Mouse (Mus musculus): ENCODE measurements around the gene Slc10a1.
"Not testable (repeated sequence)": the region's sequence is repeated elsewhere in the genome, so short reads cannot be mapped to it uniquely, and the experiment has no call there.

The Slc10a1 gene

DNA sequence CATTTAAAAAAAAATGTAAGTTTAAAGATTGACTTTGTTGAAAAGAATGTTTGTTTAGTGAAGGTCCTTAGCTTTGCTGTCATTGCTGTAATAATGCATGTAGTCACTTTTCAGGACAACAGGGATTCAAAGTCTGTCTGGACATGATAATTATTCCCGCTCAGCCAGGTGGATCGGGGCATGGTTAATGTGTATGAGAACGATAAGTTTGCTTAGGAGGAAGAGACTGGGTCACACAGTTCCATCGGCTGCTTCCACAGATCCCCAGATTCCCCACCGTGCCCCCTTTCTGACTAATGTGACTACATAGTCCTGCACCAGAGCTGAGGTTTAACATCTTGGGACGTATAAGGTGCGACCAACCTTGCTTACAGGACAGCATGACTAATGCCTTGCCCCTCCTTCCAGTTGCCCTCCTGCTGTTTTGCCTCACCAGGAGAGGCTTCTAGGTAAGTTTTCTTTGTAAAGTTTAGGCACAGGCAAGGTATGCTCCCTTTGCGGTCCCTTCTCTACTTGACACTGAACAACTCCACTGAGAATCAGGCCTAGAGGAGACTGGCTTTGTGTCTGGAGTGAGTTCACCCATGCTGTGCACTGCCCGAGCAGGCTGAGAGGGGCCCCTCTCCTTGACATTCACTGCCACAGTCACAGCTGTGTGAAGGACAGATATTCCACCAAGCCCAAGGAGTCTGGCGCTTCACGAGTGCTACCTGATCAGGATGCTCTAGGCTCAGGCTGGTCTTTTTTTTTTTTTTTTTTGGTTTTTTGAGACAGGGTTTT lies 2.3 kb downstream of the Slc10a1 start:
- no peak for DNase-seq (ENCODE audit: low read depth, low spot score)

- no peak for DNase-seq (ENCODE audit: low read depth, low spot score)
Observed at GRCm38 (mm10) chr12:80962566-80962965, 5.9 kb downstream of the Slc10a1 start.

DNA sequence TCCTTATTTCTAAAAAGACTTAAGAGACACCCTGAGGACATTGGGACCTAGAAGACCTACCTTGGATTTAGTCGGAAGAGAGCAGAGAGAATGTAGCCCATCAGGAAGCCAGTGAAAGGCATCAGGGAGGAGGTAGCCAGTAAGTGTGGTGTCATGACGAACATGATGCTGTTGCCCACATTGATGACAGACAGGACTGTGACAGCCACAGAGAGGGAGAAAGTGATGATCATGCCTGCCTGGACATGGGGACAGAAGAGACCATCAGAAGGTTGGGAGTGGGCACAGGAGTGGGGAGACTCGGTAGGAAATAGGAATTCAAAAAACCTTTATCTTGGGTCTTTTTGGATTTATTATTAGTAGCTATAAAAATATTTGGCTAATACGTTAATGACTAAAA lies 10.5 kb downstream of the Slc10a1 start:
- no peak for DNase-seq (ENCODE audit: low read depth, low spot score)

DNA sequence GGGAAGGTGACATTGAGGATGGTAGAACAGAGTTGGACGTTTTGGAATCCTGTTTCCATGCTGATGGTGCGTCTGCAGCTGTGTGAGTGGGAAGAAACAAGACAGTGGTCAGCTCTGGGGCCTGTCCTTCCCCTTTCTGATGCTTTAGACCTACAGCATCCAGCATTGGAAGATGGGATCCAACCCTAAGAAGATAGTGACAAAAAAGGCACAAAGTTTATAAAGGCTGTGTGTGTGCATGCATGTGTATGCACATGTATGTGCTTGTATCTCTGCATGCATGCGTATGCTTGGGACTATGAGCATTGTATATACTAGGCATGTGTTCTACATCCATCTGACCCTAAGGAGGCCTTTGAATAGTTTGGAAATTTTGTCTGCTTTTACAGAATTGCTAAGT lies 12.5 kb downstream of the Slc10a1 start:
- DNase-seq (ENCODE audit: low read depth, low spot score): no peak

DNA sequence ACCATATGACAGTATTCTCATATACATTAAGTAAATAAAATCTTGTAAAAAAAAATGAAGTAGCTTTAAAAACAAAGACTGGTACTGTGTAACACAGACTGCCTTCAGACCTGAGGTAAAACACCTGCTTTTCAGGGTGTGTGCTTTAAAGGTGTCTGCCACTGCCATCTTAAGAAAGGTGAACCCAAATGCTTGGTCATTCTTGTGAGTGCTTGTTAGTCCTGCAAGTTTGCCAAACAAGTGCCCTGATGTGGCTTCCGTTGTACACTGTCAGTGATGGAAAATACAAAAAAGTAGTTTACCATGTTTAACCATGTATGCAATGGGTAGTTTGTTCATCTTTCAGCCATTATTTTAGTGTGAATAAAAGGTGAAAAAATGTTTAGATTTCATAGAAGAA lies 16.0 kb downstream of the Slc10a1 start:
- no peak for DNase-seq (ENCODE audit: low read depth, low spot score)

- DNase-seq (ENCODE audit: low read depth, low spot score): no peak
Observed at GRCm38 (mm10) chr12:80951640-80952219, 16.8 kb downstream of the Slc10a1 start.

DNA sequence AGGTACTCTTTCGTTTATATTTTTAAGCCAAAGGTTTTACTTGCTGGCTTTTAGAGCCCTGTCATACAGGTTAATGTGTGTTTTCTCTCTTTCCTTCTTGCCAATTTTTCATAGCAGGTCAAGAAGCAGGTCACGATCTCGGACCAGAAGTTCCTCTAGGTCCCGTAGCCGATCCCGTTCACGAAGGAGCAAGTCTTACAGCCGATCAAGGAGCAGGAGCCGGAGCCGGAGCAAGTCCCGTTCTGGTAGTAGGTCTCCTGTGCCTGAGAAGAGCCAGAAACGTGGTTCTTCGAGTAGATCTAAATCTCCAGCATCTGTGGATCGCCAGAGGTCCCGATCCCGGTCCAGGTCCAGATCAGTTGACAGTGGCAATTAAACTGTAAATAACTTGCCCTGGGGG lies 18.9 kb downstream of the Slc10a1 start:
- not testable (repeated sequence) for DNase-seq (ENCODE audit: low read depth, low spot score)

GRCm38 (mm10) chr12:80948202-80948601 lies 20.3 kb downstream of the Slc10a1 start:
- DNase-seq (ENCODE audit: low read depth, low spot score): no peak

DNA sequence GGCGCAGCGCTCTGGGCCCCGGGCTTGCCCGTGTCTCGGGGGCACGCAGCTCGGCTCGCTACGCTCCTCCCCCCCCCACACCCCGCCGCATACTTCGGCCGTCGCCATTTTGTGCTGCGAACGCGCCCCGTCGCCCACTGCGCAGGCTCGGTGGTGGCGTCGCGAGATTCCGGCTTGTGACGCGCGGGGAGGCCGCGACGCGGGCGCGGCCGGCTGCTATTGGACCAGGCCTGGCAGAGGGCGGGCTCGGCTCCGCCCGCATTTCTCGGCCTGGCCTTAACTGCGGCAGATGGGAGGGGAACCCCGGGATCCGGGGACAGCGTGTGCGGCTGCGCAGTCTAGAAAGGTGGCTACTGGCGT lies 22.5 kb downstream of the Slc10a1 start:
- peak; percentile 89 for DNase-seq (ENCODE audit: low read depth, low spot score)

GRCm38 (mm10) chr12:80945334-80945995 lies 23.0 kb downstream of the Slc10a1 start, which contains the start of gene Srsf5:
Gene Srsf5, plus strand, starts transcription at chr12:80945504.
- peak; percentile 95 for DNase-seq (ENCODE audit: low read depth, low spot score)

GRCm38 (mm10) chr12:80944963-80945333 lies 23.6 kb downstream of the Slc10a1 start:
- not testable (repeated sequence) for DNase-seq (ENCODE audit: low read depth, low spot score)

GRCm38 (mm10) chr12:80944204-80944603 lies 24.3 kb downstream of the Slc10a1 start:
- DNase-seq (ENCODE audit: low read depth, low spot score): no peak

GRCm38 (mm10) chr12:80943395-80943794 lies 25.1 kb downstream of the Slc10a1 start:
- no peak for DNase-seq (ENCODE audit: low read depth, low spot score)

GRCm38 (mm10) chr12:80941886-80942285 lies 26.6 kb downstream of the Slc10a1 start:
- DNase-seq (ENCODE audit: low read depth, low spot score): no peak

GRCm38 (mm10) chr12:80939165-80939564 lies 29.3 kb downstream of the Slc10a1 start:
- no peak for DNase-seq (ENCODE audit: low read depth, low spot score)

DNA sequence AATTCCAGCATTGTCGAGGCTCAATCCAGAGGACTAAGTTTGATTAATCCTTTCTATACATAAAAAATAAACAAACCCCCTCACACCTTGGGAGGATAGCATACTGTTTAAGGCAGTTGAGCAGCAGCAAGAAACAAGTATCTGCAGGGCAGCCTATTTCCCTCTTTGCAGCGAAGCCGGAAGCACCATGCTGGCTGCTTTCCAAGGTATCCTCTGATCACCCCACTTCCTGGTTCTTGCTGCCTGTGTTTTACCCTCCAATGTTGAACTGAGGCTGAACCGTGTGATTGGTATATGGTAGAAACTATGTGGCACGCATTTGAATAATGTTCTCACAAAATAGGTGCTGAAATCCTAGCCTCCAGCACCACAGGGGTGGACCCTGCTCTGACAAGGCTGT lies 29.9 kb downstream of the Slc10a1 start:
- DNase-seq (ENCODE audit: low read depth, low spot score): no peak

DNA sequence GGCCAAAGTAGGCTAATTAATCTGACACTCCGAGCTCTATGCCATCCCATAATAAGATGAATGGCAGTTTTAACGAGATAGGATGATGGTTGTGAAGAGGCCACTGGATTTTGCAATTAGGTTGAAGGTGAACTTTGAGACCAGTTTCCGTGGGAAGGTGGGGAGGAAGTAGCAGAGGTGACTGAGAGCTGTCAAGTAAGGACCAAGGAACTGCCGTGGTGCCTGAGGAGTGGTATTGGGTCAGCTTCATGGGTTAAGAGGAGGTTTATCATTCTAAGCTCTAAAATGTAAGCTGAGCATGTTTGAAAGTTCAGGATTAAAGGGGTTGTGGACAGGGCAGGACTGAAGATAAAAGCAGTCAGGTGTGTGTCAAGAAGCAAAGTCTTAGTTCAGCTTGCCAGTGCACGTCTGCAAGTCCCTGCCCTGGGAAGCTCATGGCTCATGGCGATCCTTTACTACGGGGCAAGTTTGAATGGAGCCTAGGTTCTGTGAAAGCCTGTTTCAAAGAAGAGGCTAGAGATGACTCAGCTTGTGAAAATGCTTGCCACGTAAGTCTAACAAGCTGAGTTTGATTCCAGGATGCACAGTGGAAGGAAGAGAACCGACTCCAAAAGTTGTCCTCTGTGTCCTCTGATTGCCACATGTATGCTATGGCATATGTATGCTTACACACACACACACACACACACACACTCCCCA lies 31.0 kb downstream of the Slc10a1 start:
- DNase-seq (ENCODE audit: low read depth, low spot score): peak; percentile 56

DNA sequence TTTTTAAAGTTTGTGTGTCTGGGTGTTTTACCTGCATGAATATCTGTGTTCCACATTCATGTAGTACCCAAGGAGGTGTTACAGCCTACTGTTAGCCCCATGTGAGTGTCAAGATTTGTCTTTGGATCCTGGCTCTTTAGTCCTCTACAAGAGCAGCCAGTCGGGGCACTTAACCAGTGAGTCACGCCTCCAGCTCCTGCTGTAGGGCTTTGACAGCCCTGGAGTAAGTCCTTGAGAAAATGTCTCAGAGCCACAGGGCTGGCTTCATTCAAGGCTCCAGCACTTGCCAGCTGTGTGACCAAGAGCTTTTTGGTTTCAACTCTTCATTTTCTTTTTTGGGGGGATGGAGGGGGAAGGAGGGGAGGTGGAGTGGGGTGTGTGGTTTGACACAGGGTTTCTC lies 31.8 kb downstream of the Slc10a1 start:
- DNase-seq (ENCODE audit: low read depth, low spot score): no peak

DNA sequence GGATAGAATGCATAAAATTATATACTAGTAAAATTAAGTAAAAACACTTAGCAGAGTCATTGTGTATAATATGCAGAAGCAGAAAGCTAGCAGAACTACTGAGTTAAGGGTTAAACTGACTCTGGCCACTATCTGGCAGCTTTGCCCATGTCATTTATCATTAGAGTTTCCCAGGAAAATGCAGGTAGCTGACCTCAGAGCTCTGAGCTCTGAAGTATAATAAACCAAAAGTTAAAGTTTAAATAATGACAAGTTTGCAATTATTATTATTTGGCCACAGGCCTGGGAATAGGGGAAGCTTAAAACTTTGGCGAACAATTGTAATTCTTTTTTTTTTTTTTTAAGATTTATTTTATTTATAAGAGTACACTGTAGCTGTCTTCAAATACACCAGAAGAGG lies 35.6 kb downstream of the Slc10a1 start:
- no peak for DNase-seq (ENCODE audit: low read depth, low spot score)

GRCm38 (mm10) chr12:80931402-80932140 lies 36.9 kb downstream of the Slc10a1 start:
- no peak for DNase-seq (ENCODE audit: low read depth, low spot score)

DNA sequence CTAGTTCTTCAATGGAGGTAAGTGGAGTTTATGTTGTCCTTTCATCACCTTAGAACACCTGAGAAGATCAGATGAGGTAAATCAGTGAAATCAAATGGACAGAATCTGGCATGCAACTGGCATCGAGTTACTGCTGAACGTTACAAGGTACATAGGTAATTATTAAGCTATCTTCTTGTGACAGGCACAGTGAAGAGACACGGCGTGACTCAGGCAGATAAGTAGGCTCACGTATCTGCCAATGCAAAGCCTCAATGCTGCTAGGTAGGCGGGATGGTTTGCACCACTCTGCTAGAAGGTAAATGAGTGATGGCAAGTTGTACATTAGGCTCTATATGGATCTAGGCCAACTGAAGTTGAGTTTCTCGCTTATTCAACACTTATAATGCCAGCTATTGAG lies 38.4 kb downstream of the Slc10a1 start:
- no peak for DNase-seq (ENCODE audit: low read depth, low spot score)

DNA sequence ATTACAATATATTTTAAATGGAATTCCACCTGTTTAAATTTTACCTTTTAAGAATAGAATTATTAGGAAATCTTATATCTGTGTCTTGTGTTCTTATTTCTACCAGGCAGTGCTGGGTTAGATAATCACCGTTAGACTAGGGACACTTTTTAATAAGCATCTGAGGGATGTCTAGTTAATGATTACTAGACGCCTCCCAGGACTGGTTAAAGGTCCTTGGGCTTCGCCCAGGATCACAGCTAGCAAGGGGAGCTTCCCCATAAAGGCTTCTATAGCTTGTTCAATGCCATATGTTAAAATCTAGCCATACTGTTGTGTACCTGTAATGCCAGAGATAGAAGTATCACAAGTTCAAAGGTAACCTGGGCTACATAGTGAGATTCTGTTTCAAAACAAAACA lies 39.6 kb downstream of the Slc10a1 start:
- DNase-seq (ENCODE audit: low read depth, low spot score): no peak
